Mouse (Mus musculus) heart, embryonic 16.5 days (tissue): ENCODE data around the gene Tnfrsf22. TPM values are rescaled to one million over a fixed set of nuclear protein-coding genes. Genes with fewer than 3 reads are reported as not detected.

Source experiments
- ATAC-seq: fragments of 200-750 bp; cut with Nextera tagmentation; replicated peaks from 2 replicates; pipeline ENCODE4 v1.8.0; 2017; ENCODE audit warnings: moderate number of reproducible peaks; ENCODE audit not compliant: insufficient read depth, low FRiP score; ENCODE audit errors: extremely low read depth
- H3K27ac ChIP-seq: fragments of 300-500 bp; sonication (generic); 2 replicates; pipeline ENCODE4 v1.5.1; 2014; ENCODE audit warnings: mild to moderate bottlenecking, low read length, control low read depth, moderate library complexity
- H3K27me3 ChIP-seq: fragments of 300-500 bp; sonication (generic); 2 replicates; pipeline ENCODE4 v1.6.1; 2014; ENCODE audit warnings: low read length, mixed read lengths; ENCODE audit not compliant: control insufficient read depth, insufficient read depth
- H3K36me3 ChIP-seq: fragments of 300-500 bp; sonication (generic); 2 replicates; pipeline ENCODE4 v1.6.1; 2014; ENCODE audit not compliant: control insufficient read depth, insufficient read depth
- H3K4me1 ChIP-seq: fragments of 300-500 bp; sonication (generic); 2 replicates; pipeline ENCODE4 v1.6.1; 2014; ENCODE audit warnings: low read length, mixed read lengths; ENCODE audit not compliant: control insufficient read depth, insufficient read depth
- H3K4me2 ChIP-seq: fragments of 300-500 bp; sonication (generic); 2 replicates; pipeline ENCODE4 v1.6.1; 2014; ENCODE audit warnings: low read depth, mild to moderate bottlenecking, control low read depth, low read length
- H3K4me3 ChIP-seq: fragments of 300-500 bp; sonication (generic); 2 replicates; pipeline ENCODE4 v1.5.1; 2014; ENCODE audit warnings: mild to moderate bottlenecking, control low read depth, low read length
- H3K9ac ChIP-seq: fragments of 300-500 bp; sonication (generic); 2 replicates; pipeline ENCODE4 v1.6.1; 2014; ENCODE audit warnings: low read length, control low read depth
- H3K9me3 ChIP-seq: fragments of 300-500 bp; sonication (generic); replicated peaks from 2 replicates; pipeline ENCODE4 v1.6.1; 2016; ENCODE audit warnings: low read length; ENCODE audit not compliant: control insufficient read depth
- WGBS: fragments of 180-500 bp; shearing (Covaris S2); extraction: QIAGEN DNeasy Blood & Tissue Kit; methylation state at CpG from one replicate; pipeline ENCODE4 v1.1.7; 2014; 5-methylcytosine and 5-hydroxymethylcytosine counted together
- polyA plus RNA-seq: library from polyadenylated mRNA; unstranded; fragments of >200 nt; fragmentation: Nextera tagmentation; extraction: Ambion mirVana; gene quantifications from 2 replicates; pipeline ENCODE4 v1.2.1, GENCODE M21; 2015

Tnfrsf22 gene
- polyA plus RNA-seq, 1 experiment from 2014 or later, result 2.2 TPM

DNA sequence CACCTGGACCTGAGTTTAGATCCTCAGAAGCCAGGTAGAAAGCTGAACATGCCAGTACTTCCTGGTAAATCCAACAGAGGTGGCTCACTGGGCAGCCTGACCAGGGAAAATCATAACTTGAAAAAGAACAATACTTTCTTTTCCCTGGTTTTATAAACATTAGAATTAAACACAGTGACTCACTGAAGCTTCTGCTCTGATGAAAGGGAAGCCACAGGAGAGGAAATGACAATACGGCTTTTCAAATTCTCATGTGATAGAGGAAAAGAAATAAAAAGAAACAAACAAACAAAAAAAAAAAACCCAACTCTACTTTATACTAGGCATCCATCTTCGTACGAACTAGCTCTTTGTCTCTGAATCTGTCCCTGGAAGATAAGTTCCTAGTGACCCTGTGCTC lies 24.9 kb downstream of the Tnfrsf22 start:
- H3K4me3 ChIP-seq, result no peak overlapping the region
- H3K27ac ChIP-seq, result no peak overlapping the region
- no peak overlapping the region for H3K4me2 ChIP-seq
- ATAC-seq, result no peak
- H3K9me3 ChIP-seq, result no peaks in the 10 kb centered on the region
- no peaks in the 10 kb centered on the region for H3K4me1 ChIP-seq
- whole genome bisulfite sequencing, result 62% methylated on average over 3 of the region's 3 CpGs
- H3K27me3 ChIP-seq, result no peaks in the 10 kb centered on the region
- no peak overlapping the region for H3K9ac ChIP-seq
- H3K36me3 ChIP-seq, result no peaks in the 10 kb centered on the region

- H3K27ac ChIP-seq, result no peak overlapping the region
- H3K4me1 ChIP-seq, result no peaks in the 10 kb centered on the region
- no peak overlapping the region for H3K4me2 ChIP-seq
- no peak overlapping the region for H3K9ac ChIP-seq
- no peaks in the 10 kb centered on the region for H3K27me3 ChIP-seq
- no peaks in the 10 kb centered on the region for H3K36me3 ChIP-seq
- H3K4me3 ChIP-seq, result no peak overlapping the region
- no peaks in the 10 kb centered on the region for H3K9me3 ChIP-seq
- 48% methylated on average over 1 of the region's 1 CpGs for WGBS
- no peak for ATAC-seq
Measured at GRCm38 (mm10) chr7:143620951-143621350, 28.5 kb downstream of the Tnfrsf22 start.

- no peaks in the 10 kb centered on the region for H3K27me3 ChIP-seq
- H3K9ac ChIP-seq, result no peak overlapping the region
- ATAC-seq, result peak; percentile 18; the same call in 1 of the 2 replicates
- H3K4me2 ChIP-seq, result no peak overlapping the region
- H3K36me3 ChIP-seq, result no peaks in the 10 kb centered on the region
- H3K4me3 ChIP-seq, result no peak overlapping the region
- WGBS, result 28% methylated on average over 9 of the region's 9 CpGs
- H3K9me3 ChIP-seq, result no peaks in the 10 kb centered on the region
- H3K4me1 ChIP-seq, result no peaks in the 10 kb centered on the region
- H3K27ac ChIP-seq, result peak overlapping the region; percentile 28
Measured at GRCm38 (mm10) chr7:143614404-143615135, 34.9 kb downstream of the Tnfrsf22 start.

DNA sequence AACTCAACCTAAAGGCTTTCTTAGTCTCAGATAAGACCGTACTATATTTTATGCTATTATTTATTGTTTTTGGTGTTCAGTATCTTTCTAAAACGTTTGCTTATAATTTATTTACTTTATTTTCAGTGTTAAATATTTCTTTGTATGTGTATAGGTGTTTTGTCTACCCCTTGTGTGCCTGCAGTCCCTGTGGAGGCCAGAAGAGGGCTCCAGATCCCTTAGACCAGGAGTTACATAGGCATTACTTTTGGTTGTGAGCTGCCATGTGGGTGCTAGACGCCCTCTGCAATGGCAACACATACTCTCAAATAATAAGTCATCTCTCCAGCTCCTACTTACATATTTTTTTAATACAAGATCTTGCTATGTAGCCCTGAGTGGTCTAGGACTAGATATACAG lies 37.2 kb downstream of the Tnfrsf22 start:
- no peak overlapping the region for H3K4me2 ChIP-seq
- H3K27me3 ChIP-seq, result no peaks in the 10 kb centered on the region
- no peak overlapping the region for H3K27ac ChIP-seq
- no peaks in the 10 kb centered on the region for H3K4me1 ChIP-seq
- no peak for ATAC-seq
- no peak overlapping the region for H3K9ac ChIP-seq
- H3K4me3 ChIP-seq, result no peak overlapping the region
- H3K9me3 ChIP-seq, result no peaks in the 10 kb centered on the region
- WGBS, result 59% methylated on average over 3 of the region's 3 CpGs
- no peaks in the 10 kb centered on the region for H3K36me3 ChIP-seq

GRCm38 (mm10) chr7:143605321-143605720 lies 44.1 kb downstream of the Tnfrsf22 start:
- 60% methylated on average over 3 of the region's 3 CpGs for WGBS
- Histone ChIP-seq H3K4me1 (no peaks in the 10 kb centered on the region), H3K27me3 (no peaks in the 10 kb centered on the region)

DNA sequence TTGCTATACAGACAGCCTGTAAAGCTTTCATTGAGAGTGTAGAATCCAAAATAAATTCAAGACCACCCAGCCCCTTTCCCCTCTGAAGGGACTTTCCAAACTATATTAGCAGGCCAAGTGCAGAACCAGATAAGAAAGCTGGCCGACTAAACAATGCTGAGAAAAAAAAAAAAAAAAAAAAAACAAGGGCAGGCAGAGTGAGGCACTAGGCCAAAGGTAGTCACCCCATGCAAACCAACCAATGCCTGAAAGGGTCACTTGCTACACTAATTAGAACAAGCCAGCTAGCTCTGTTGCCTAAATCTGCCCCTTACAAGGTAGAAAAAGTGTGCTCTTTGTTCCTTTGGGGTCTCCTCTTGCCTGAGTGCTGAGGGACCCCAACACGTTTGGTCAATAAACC lies 44.6 kb downstream of the Tnfrsf22 start:
- no peak overlapping the region for H3K4me3 ChIP-seq
- no peaks in the 10 kb centered on the region for H3K9me3 ChIP-seq
- H3K27me3 ChIP-seq, result no peaks in the 10 kb centered on the region
- no peaks in the 10 kb centered on the region for H3K4me1 ChIP-seq
- no peak overlapping the region for H3K9ac ChIP-seq
- H3K36me3 ChIP-seq, result no peaks in the 10 kb centered on the region
- 56% methylated on average over 2 of the region's 2 CpGs for WGBS
- no peak overlapping the region for H3K27ac ChIP-seq
- ATAC-seq, result no peak
- no peak overlapping the region for H3K4me2 ChIP-seq

More at GRCm38 (mm10) chr7:143605321-143605720, 44.1 kb downstream of the Tnfrsf22 start:
- H3K9ac ChIP-seq, result no peak overlapping the region
- no peaks in the 10 kb centered on the region for H3K9me3 ChIP-seq
- H3K27ac ChIP-seq, result no peak overlapping the region
- ATAC-seq, result no peak
- H3K4me3 ChIP-seq, result no peak overlapping the region
- no peaks in the 10 kb centered on the region for H3K36me3 ChIP-seq
- H3K4me2 ChIP-seq, result no peak overlapping the region

DNA sequence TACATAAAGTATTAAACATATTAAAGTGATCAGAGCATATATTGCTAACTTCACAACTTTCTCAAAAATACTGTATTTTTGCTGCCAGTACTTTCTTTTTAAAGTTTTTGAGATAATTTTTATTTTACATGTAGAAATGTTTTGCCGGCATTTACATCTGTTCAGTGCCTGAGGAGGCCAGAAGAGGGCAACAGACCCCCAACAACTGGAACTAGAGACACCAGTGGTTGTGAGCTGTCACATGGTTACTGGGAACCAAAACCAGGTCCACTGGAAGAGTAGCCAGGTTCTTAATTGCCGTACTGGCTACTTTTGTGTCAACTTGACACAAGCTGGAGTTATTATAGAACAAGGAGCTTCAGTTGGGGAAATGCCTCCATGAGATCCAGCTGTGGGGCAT lies 47.8 kb downstream of the Tnfrsf22 start:
- Histone ChIP-seq H3K4me2 (no peak overlapping the region), H3K36me3 (no peaks in the 10 kb centered on the region), H3K27ac (no peak overlapping the region), H3K27me3 (no peaks in the 10 kb centered on the region), H3K4me3 (no peak overlapping the region), H3K4me1 (peaks cover 8% of the 10 kb centered on the region), H3K9me3 (no peaks in the 10 kb centered on the region), H3K9ac (no peak overlapping the region)
- WGBS, result 79% methylated on average over 2 of the region's 2 CpGs
- no peak for ATAC-seq

- 7% methylated on average over 15 of the region's 15 CpGs for WGBS
- H3K4me1 ChIP-seq, result peaks cover 8% of the 10 kb centered on the region
- H3K4me2 ChIP-seq, result peak overlapping the region; percentile 74
Measured at GRCm38 (mm10) chr7:143600231-143600740, 49.2 kb downstream of the Tnfrsf22 start.

GRCm38 (mm10) chr7:143599428-143600230 lies 49.8 kb downstream of the Tnfrsf22 start, which contains the start of gene Cars:
Gene Cars, minus strand, starts transcription at chr7:143600090.
- Histone ChIP-seq H3K4me3 (peak within 1 kb of the TSS; percentile 85), H3K9ac (peak within 1 kb of the TSS; percentile 84), H3K27me3 (no peaks in the 10 kb centered on the region), H3K27ac (0 out of 2 replicates have a peak within 1 kb of the TSS, but pooled peaks have one; percentile 29), H3K4me2 (peak within 1 kb of the TSS; percentile 74), H3K9me3 (no peaks in the 10 kb centered on the region), H3K36me3 (no peaks in the 10 kb centered on the region), H3K4me1 (peaks cover 14% of the 10 kb centered on the region)
- 2% methylated on average over 35 of the region's 35 CpGs for WGBS
- ATAC-seq, result peak; percentile 97

More at GRCm38 (mm10) chr7:143600231-143600740, 49.2 kb downstream of the Tnfrsf22 start:
- no peak for ATAC-seq
- Histone ChIP-seq H3K36me3 (no peaks in the 10 kb centered on the region), H3K9ac (peak overlapping the region; percentile 84), H3K27me3 (no peaks in the 10 kb centered on the region), H3K27ac (0 out of 2 replicates have a peak overlapping the region, but pooled peaks have one; percentile 29), H3K4me3 (peak overlapping the region; percentile 85), H3K9me3 (no peaks in the 10 kb centered on the region)
